Mouse (Mus musculus) hindbrain, embryonic 14.5 days (tissue): ENCODE data around the gene Mterf1a. TPM values are rescaled to one million over a fixed set of nuclear protein-coding genes. Genes with fewer than 3 reads are reported as not detected.

Experiments used
- ATAC-seq: fragments of 200-750 bp; cut with Nextera tagmentation; 2 replicates; pipeline ENCODE4 v1.8.0; 2017; ENCODE audit warnings: moderate number of reproducible peaks, mild to moderate bottlenecking, moderate TSS enrichment, moderate library complexity; ENCODE audit not compliant: low FRiP score
- DNase-seq: peaks from one replicate; pipeline ENCODE4 v3.0.0-alpha.2; 2015; ENCODE audit warnings: low spot score
- H3K27ac ChIP-seq: fragments of 300-500 bp; sonication (generic); 2 replicates; pipeline ENCODE4 v1.5.1; 2014; ENCODE audit warnings: mild to moderate bottlenecking, moderate library complexity
- H3K27me3 ChIP-seq: fragments of 300-500 bp; sonication (generic); 2 replicates; pipeline ENCODE4 v1.6.1; 2014; ENCODE audit warnings: mild to moderate bottlenecking, low read length, mixed read lengths; ENCODE audit not compliant: control insufficient read depth, insufficient read depth
- H3K36me3 ChIP-seq: fragments of 300-500 bp; sonication (generic); replicated peaks from 2 replicates; pipeline ENCODE4 v1.6.1; 2014; ENCODE audit not compliant: control insufficient read depth, insufficient read depth
- H3K4me1 ChIP-seq: fragments of 300-500 bp; sonication (generic); replicated peaks from 2 replicates; pipeline ENCODE4 v1.6.1; 2014; ENCODE audit warnings: antibody characterized with exemption, low read length, mixed read lengths; ENCODE audit not compliant: control insufficient read depth, insufficient read depth
- H3K4me2 ChIP-seq: fragments of 300-500 bp; sonication (generic); replicated peaks from 2 replicates; pipeline ENCODE4 v1.6.1; 2014; ENCODE audit warnings: mild to moderate bottlenecking, moderate library complexity
- H3K4me3 ChIP-seq: fragments of 300-500 bp; sonication (generic); replicated peaks from 2 replicates; pipeline ENCODE4 v1.5.1; 2014; ENCODE audit warnings: mild to moderate bottlenecking, low read length
- H3K9ac ChIP-seq: fragments of 300-500 bp; sonication (generic); 2 replicates; pipeline ENCODE4 v1.6.1; 2014
- H3K9me3 ChIP-seq: fragments of 300-500 bp; sonication (generic); 2 replicates; pipeline ENCODE4 v1.6.1; 2016; ENCODE audit warnings: low read length; ENCODE audit not compliant: control insufficient read depth
- WGBS: fragments of 180-500 bp; shearing (Covaris S2); extraction: QIAGEN DNeasy Blood & Tissue Kit; methylation state at CpG from one replicate; pipeline ENCODE4 v1.1.7; 2014; 5-methylcytosine and 5-hydroxymethylcytosine counted together
- polyA plus RNA-seq: library from polyadenylated mRNA; unstranded; fragments of >200 nt; fragmentation: Nextera tagmentation; extraction: Ambion mirVana; gene quantifications from 2 replicates; pipeline ENCODE4 v1.2.1, GENCODE M21; 2014

The Mterf1a gene
- polyA plus RNA-seq, 1 experiment from 2014 or later, result 7.3 TPM

- H3K9ac ChIP-seq, result no peak overlapping the region
- no peaks in the 10 kb centered on the region for H3K4me1 ChIP-seq
- DNase-seq (no peak), ATAC-seq (no peak)
- no peak overlapping the region for H3K4me2 ChIP-seq
- 73% methylated on average over 3 of the region's 3 CpGs for WGBS
- H3K27me3 ChIP-seq, result no peaks in the 10 kb centered on the region
- no peaks in the 10 kb centered on the region for H3K9me3 ChIP-seq
- H3K4me3 ChIP-seq, result no peak overlapping the region
- H3K36me3 ChIP-seq, result no peaks in the 10 kb centered on the region
- no peak overlapping the region for H3K27ac ChIP-seq
Observed at GRCm38 (mm10) chr5:3873485-3873884, 20.2 kb downstream of the Mterf1a start.

GRCm38 (mm10) chr5:3872348-3872747 lies 21.4 kb downstream of the Mterf1a start:
- WGBS, result 38% methylated on average over 1 of the region's 1 CpGs
- Histone ChIP-seq H3K9ac (no peak overlapping the region), H3K36me3 (no peaks in the 10 kb centered on the region), H3K4me3 (no peak overlapping the region), H3K4me2 (no peak overlapping the region), H3K27me3 (no peaks in the 10 kb centered on the region), H3K27ac (no peak overlapping the region), H3K4me1 (no peaks in the 10 kb centered on the region), H3K9me3 (no peaks in the 10 kb centered on the region)
- DNase-seq (no peak), ATAC-seq (no peak)

- no peaks in the 10 kb centered on the region for H3K9me3 ChIP-seq
- no peak overlapping the region for H3K27ac ChIP-seq
- DNase-seq, result no peak
- no peak for ATAC-seq
- H3K36me3 ChIP-seq, result no peaks in the 10 kb centered on the region
- no peak overlapping the region for H3K9ac ChIP-seq
- H3K27me3 ChIP-seq, result no peaks in the 10 kb centered on the region
- H3K4me1 ChIP-seq, result no peaks in the 10 kb centered on the region
- no peak overlapping the region for H3K4me3 ChIP-seq
- WGBS, result 80% methylated on average over 4 of the region's 4 CpGs
- no peak overlapping the region for H3K4me2 ChIP-seq
Observed at GRCm38 (mm10) chr5:3870161-3870560, 23.6 kb downstream of the Mterf1a start.

- Histone ChIP-seq H3K4me2 (peak within 1 kb of the TSS; percentile 60), H3K27me3 (no peaks in the 10 kb centered on the region), H3K4me3 (peak within 1 kb of the TSS; percentile 33), H3K36me3 (peaks cover 23% of the 10 kb centered on the region), H3K9me3 (no peaks in the 10 kb centered on the region), H3K27ac (no peak within 1 kb of the TSS), H3K9ac (peak within 1 kb of the TSS; percentile 35; the same call in 1 of the 2 replicates), H3K4me1 (peaks cover 4% of the 10 kb centered on the region; the same call in 1 of the 2 replicates)
- WGBS, result 4% methylated on average over 24 of the region's 24 CpGs
- ATAC-seq, result no peak
- no peak for DNase-seq
Observed at GRCm38 (mm10) chr5:3845026-3845425, 48.7 kb downstream of the Mterf1a start, which contains the start of gene Lrrd1. Lrrd1 (plus strand) TSS chr5:3845173.

Other genes with a start within 250 kb of the Mterf1a start
- not detected in 2 replicates for gene Tmbim7, start 242.8 kb downstream of the Mterf1a start, polyA plus RNA-seq
- 77.4 and 81.5 TPM in 2 replicates for gene Gatad1, start 236.7 kb downstream of the Mterf1a start, polyA plus RNA-seq
- 25.0 and 25.7 TPM in 2 replicates for gene Ankib1, start 91.0 kb downstream of the Mterf1a start, polyA plus RNA-seq
- 49.8 and 51.4 TPM in 2 replicates for gene Krit1, start 90.7 kb downstream of the Mterf1a start, polyA plus RNA-seq
- gene Lrrd1, start 48.8 kb downstream of the Mterf1a start, polyA plus RNA-seq, result 0.07 and 0.12 TPM in 2 replicates
- gene Akap9, start 34.1 kb upstream of the Mterf1a start, polyA plus RNA-seq, result 261 and 282 TPM in 2 replicates
- gene Cyp51, start 210.8 kb upstream of the Mterf1a start, polyA plus RNA-seq, result 180 and 206 TPM in 2 replicates